Mouse (Mus musculus) intestine, embryonic 15.5 days (tissue): ENCODE results near the gene Csnk2a1. TPM values are rescaled to one million over a fixed set of nuclear protein-coding genes. Genes with fewer than 3 reads are reported as not detected.

Experiments used
- ATAC-seq: fragments of 200-750 bp; cut with Nextera tagmentation; 2 replicates; pipeline ENCODE4 v1.8.0; 2017; ENCODE audit warnings: moderate TSS enrichment, moderate library complexity
- H3K27ac ChIP-seq: fragments of 300-500 bp; sonication (generic); 2 replicates; pipeline ENCODE4 v1.5.1; 2015; ENCODE audit warnings: mild to moderate bottlenecking, inconsistent platforms
- H3K27me3 ChIP-seq: fragments of 300-500 bp; sonication (generic); replicated peaks from 2 replicates; pipeline ENCODE4 v1.6.1; 2015; ENCODE audit warnings: inconsistent platforms
- H3K36me3 ChIP-seq: fragments of 300-500 bp; sonication (generic); 2 replicates; pipeline ENCODE4 v1.6.1; 2015; ENCODE audit warnings: inconsistent platforms
- H3K4me1 ChIP-seq: fragments of 300-500 bp; sonication (generic); replicated peaks from 2 replicates; pipeline ENCODE4 v1.6.1; 2015; ENCODE audit warnings: inconsistent platforms
- H3K4me2 ChIP-seq: fragments of 300-500 bp; sonication (generic); replicated peaks from 2 replicates; pipeline ENCODE4 v1.6.1; 2015; ENCODE audit warnings: mild to moderate bottlenecking, inconsistent platforms
- H3K4me3 ChIP-seq: fragments of 300-500 bp; sonication (generic); replicated peaks from 2 replicates; pipeline ENCODE4 v1.5.1; 2015; ENCODE audit warnings: inconsistent platforms
- H3K9ac ChIP-seq: fragments of 300-500 bp; sonication (generic); 2 replicates; pipeline ENCODE4 v1.6.1; 2015; ENCODE audit warnings: inconsistent platforms
- H3K9me3 ChIP-seq: fragments of 300-500 bp; sonication (generic); 2 replicates; pipeline ENCODE4 v1.6.1; 2016; ENCODE audit warnings: inconsistent platforms
- WGBS: fragments of 180-500 bp; shearing (Covaris S2); methylation state at CpG from one replicate; pipeline ENCODE4 v1.1.7; 2015; 5-methylcytosine and 5-hydroxymethylcytosine counted together
- polyA plus RNA-seq: library from polyadenylated mRNA; unstranded; fragments of >200 nt; fragmentation: Nextera tagmentation; extraction: Ambion mirVana; gene quantifications from 2 replicates; pipeline ENCODE4 v1.2.1, GENCODE M21; 2015

Csnk2a1 gene
- polyA plus RNA-seq, 1 experiment from 2014 or later, result 92.3 TPM

GRCm38 (mm10) chr2:152330858-152331423 lies 104.3 kb downstream of the Csnk2a1 start:
- Histone ChIP-seq H3K36me3 (peaks cover 9% of the 10 kb centered on the region), H3K27ac (no peak overlapping the region), H3K9ac (0 out of 2 replicates have a peak overlapping the region, but pooled peaks have one; percentile 11), H3K4me3 (peak overlapping the region; percentile 81), H3K27me3 (no peaks in the 10 kb centered on the region), H3K4me1 (peaks cover 6% of the 10 kb centered on the region), H3K4me2 (peak overlapping the region; percentile 68), H3K9me3 (no peaks in the 10 kb centered on the region)
- ATAC-seq, result no peak
- 61% methylated on average over 7 of the region's 7 CpGs for WGBS

Other genes with a start within 250 kb of the Csnk2a1 start
- 22.5 and 23.7 TPM in 2 replicates for gene Fam110a, start 246.6 kb upstream of the Csnk2a1 start, polyA plus RNA-seq
- gene Slc52a3, start 230.3 kb upstream of the Csnk2a1 start, polyA plus RNA-seq, result 3.9 and 5.4 TPM in 2 replicates
- gene Scrt2, start 145.3 kb upstream of the Csnk2a1 start, polyA plus RNA-seq, result 0.04 and 0.06 TPM in 2 replicates
- 21.7 and 23.5 TPM in 2 replicates for gene Srxn1, start 121.3 kb upstream of the Csnk2a1 start, polyA plus RNA-seq
- 10.3 and 10.4 TPM in 2 replicates for gene Tcf15, start 83.3 kb upstream of the Csnk2a1 start, polyA plus RNA-seq
- gene Tbc1d20, start 67.0 kb downstream of the Csnk2a1 start, polyA plus RNA-seq, result 34.8 and 37.4 TPM in 2 replicates
- gene Rbck1, start 105.8 kb downstream of the Csnk2a1 start, polyA plus RNA-seq, result 75.2 and 82.2 TPM in 2 replicates
- gene Trib3, start 117.2 kb downstream of the Csnk2a1 start, polyA plus RNA-seq, result 4.3 and 4.9 TPM in 2 replicates
- 1.8 and 2.1 TPM in 2 replicates for gene Nrsn2, start 149.8 kb downstream of the Csnk2a1 start, polyA plus RNA-seq
- gene Sox12, start 171.2 kb downstream of the Csnk2a1 start, polyA plus RNA-seq, result 5.4 and 5.9 TPM in 2 replicates
- gene Zcchc3, start 188.2 kb downstream of the Csnk2a1 start, polyA plus RNA-seq, result 34.4 and 40.8 TPM in 2 replicates
- 0.42 and 0.49 TPM in 2 replicates for gene 6820408C15Rik, start 188.7 kb downstream of the Csnk2a1 start, polyA plus RNA-seq
- gene Defb23, start 237.8 kb downstream of the Csnk2a1 start, polyA plus RNA-seq, result not detected in 2 replicates